Mouse (Mus musculus): ENCODE results near the gene Ppp2r3a.

Gene Ppp2r3a

GRCm38 (mm10) chr9:101143635-101144034 lies 108.0 kb downstream of the Ppp2r3a start:
- no peak for DNase-seq

DNA sequence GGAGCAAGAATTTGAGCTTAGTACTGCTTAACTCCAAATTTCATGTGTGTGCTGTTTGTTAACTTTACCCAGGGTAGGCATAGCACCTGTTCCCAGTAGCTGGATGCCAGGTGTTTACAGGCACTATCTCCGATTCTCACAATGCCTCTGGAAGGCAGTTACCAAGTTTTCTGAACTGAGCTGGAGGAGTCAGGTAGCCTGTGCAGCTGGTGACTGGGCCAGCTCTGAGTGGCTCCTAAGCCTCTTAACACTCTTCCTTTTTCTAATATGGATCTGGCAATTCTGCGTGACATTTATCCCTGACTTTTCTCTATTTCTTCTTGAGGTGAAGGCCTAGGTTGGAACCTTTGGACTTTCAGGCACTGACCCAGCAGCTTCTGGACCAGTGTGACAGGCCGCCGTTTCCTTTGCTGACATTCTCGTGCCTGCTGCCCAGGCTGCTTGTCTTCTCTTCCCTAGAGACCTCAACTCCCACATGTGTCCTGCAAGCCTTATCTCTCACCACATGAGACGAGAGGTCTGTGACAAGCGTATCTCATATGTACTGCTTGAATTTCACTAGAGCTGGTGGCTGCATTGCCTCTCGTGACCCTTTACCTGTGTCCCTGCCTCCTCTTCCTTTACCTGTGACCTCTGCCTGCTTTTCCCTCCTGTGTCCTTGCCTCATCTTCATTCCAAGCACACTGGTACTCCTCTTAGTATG lies 137.3 kb downstream of the Ppp2r3a start:
- no peak for DNase-seq

DNA sequence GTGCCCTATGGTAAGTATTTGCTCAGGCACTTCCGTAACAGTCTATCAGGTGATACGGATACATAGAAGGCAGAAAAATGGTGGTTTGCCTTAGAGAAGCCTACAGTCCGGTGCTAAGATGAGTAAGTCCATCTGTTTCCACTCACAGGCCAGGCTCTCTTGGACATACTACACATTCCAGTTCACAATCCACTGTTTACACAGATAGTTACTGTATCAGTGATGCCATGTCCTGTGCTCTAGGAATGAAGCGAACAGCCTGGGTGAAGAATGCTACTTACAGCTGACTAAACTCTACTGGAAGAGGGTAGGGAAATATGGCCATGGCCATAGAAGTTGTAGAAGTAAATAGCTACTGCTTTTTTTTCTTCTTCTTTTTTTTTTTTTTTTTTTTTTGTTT lies 138.3 kb downstream of the Ppp2r3a start:
- DNase-seq = no peak

DNA sequence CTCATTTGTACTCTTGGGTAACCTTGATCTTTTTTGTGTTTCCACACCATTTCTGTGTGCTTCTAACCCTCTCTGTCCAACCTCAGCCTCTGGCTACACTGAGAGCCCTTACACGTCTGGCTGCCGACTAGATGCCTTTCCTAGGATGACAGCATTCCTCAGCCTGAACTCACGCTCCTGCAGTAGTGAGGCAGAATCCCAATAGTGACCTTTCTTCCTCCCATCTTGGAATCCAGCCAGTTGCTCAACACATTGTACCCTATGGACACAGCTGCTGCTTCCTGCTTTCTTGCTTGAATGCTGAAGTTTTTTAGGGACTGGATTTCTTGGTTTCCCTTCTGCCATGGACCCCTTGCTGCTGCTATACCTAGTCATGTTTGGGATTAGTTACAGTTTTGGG lies 141.6 kb downstream of the Ppp2r3a start:
- peak; percentile 59 for DNase-seq

- no peak for DNase-seq
These were observed 144.2 kb downstream of the Ppp2r3a start for GRCm38 (mm10) chr9:101107386-101107785.

DNA sequence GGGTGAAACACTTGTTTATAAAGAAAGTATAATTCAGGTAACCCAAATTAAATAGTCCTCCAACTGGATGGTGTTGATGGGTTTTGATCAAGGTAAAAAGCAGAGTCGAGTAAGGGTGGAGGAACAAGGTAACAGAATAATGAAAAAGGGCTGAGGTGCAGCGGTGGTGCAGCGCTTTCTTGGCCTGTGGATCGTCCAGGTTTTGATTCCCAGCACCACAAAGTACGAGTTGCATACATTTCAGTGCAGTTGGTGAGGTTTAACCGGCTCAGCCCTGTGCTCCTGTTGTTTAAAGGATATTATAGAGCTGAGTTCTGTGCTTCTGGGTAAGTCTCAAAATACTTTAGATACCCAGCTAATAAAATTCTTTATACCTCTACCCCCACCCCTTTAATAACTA lies 145.9 kb downstream of the Ppp2r3a start:
- no peak for DNase-seq

- DNase-seq = no peak
These were observed 146.7 kb downstream of the Ppp2r3a start for GRCm38 (mm10) chr9:101104931-101105330.

DNA sequence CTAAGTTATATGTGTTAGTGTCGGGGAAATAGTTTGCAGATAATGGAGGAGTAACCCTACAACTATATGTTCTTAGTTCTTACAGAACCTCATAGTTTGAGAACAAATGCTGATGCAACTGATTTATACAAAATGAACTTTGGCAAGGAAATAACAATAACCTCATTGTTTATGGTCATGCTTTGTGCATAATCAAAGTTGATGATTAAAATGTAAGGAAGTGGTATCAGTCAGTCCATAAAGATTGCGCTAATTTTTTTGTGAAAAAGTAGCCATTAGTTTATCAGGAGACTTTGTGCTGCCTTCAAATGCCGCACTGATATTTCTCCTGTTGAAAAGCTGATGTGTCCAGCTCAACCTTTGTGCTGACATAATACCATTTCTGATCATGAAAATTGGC lies 149.3 kb downstream of the Ppp2r3a start:
- DNase-seq = no peak

- no peak for DNase-seq
These were observed 150.0 kb downstream of the Ppp2r3a start for GRCm38 (mm10) chr9:101101547-101101946.

GRCm38 (mm10) chr9:101100163-101100562 lies 151.4 kb downstream of the Ppp2r3a start:
- DNase-seq = no peak

GRCm38 (mm10) chr9:101099445-101099844 lies 152.2 kb downstream of the Ppp2r3a start:
- DNase-seq = no peak

GRCm38 (mm10) chr9:101097542-101097941 lies 154.1 kb downstream of the Ppp2r3a start:
- no peak for DNase-seq

DNA sequence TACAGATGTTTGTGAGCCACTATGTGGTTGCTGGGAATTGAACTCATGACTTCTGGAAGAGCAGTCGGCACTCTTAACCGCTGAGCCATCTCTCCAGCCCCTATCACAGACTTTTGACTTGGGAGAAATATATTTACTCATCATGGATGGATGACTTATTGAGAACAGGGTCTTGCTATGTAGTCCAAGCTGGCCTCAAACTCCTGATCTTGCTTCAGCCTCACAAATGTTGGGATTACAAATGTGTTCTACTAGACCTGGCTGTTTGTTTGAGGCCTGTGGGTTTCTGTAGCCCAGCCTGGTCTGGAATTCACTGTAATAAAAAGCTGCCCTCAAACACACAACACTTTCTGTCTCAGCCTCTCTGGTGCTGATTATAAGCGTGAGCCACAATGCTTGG lies 155.1 kb downstream of the Ppp2r3a start:
- no peak for DNase-seq

DNA sequence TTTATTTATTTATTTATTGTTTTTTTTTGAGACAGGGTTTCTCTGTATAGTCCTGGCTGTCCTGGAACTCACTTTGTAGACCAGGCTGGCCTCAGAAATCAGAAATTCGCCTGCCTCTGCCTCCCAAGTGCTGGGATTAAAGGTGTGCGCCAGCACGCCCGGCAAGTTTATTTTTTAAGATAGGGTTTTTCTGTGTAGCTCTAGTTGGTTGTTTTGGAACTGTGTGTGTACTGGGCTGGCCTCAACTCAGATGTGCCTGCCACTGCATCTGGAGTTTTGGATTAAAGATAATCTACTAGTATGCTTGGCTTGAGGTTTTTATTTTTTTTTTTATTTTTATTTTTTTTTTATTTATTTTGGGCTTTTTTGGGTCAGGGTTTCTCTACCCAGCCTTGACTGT lies 156.2 kb downstream of the Ppp2r3a start:
- no peak for DNase-seq

DNA sequence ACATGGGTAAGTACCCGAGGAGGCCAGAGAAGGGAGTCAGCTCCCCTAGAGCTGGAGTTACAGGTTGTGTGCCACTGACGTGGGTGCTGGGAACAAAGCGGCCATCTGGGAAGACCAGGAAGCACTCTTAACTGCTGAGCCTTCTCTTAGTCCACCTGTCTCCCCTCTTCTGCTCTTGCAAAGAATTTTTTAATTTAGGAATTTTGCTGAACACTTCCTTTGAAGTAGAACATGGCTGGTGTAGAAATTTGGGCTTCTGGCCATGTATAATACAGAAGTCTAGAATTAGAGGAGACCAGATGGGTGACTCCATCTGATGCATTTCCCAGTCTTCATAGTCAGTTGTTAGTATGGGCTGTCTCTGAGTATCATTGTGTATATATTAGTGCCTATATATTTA lies 167.9 kb downstream of the Ppp2r3a start:
- no peak for DNase-seq

- DNase-seq = peak; percentile 40
These were observed 171.4 kb downstream of the Ppp2r3a start for GRCm38 (mm10) chr9:101080046-101080685.

- DNase-seq = no peak
These were observed 173.0 kb downstream of the Ppp2r3a start for GRCm38 (mm10) chr9:101078579-101078978.

DNA sequence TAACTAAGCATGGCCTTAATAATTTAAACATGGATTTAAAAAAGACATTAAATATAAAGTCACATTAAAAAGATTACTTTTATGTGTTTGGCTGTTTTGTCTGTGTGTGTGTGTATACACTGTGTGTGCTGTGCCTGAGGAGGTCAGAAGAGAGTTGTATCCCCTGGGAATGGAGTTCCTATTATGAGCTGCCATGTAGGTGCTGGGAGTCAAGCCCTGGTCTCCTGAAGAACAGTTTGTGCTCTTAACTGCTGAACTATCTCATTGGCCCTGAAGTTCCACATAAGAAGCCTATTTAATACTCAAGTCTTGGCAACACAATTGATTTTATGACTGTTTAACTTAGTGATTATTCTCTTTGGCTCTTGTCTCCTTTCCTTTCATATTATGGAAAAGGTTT lies 174.1 kb downstream of the Ppp2r3a start:
- DNase-seq = no peak

- no peak for DNase-seq
These were observed 175.3 kb downstream of the Ppp2r3a start for GRCm38 (mm10) chr9:101076095-101076875.

DNA sequence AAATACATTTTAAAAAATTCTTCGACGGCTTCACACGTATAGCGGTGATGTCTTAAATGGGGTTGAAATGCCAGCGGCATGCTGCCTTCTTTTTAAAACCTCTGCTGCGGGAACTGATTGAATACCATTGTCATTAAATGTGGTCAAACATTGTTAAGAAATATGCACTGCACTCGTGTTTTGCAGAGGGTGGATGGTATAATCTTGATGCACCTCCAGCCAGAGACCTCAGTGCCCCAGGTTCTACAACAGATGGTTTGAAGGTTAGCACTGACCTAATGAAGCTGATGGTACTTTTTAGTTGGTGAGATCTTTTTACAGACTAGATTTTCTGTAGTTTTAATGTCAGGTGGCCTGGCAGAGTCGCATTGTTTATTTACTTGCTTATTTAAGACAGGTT lies 175.9 kb downstream of the Ppp2r3a start:
- no peak for DNase-seq

GRCm38 (mm10) chr9:101075091-101075581 lies 176.5 kb downstream of the Ppp2r3a start:
- DNase-seq = peak; percentile 59

GRCm38 (mm10) chr9:101074332-101075021 lies 177.1 kb downstream of the Ppp2r3a start:
- DNase-seq = peak; percentile 91

GRCm38 (mm10) chr9:101073987-101074331 lies 177.6 kb downstream of the Ppp2r3a start, which contains the start of gene Msl2:
Gene Msl2 (plus strand): TSS chr9:101074101.
- no peak for DNase-seq
